Mouse (Mus musculus) thymus, adult 2 months (tissue): ENCODE results near the gene Plgrkt. TPM values are rescaled to one million over a fixed set of nuclear protein-coding genes. Genes with fewer than 3 reads are reported as not detected.

Source experiments
- DNase-seq: peaks from one replicate; pipeline ENCODE4 v3.0.0; 2021
- H3K27ac ChIP-seq: fragments of 200-500 bp; 2 replicates; pipeline ENCODE4 v1.5.1; 2012; ENCODE audit warnings: low read length, control low read depth; ENCODE audit not compliant: control insufficient read depth, insufficient read depth
- H3K27me3 ChIP-seq: fragments of 200-500 bp; 2 replicates; pipeline ENCODE4 v1.6.1; 2012; ENCODE audit warnings: mild to moderate bottlenecking, low read length, moderate library complexity, mixed read lengths; ENCODE audit not compliant: control insufficient read depth, insufficient read depth
- H3K36me3 ChIP-seq: fragments of 200-500 bp; 2 replicates; pipeline ENCODE4 v1.6.1; 2012; ENCODE audit warnings: mild to moderate bottlenecking, low read length, moderate library complexity; ENCODE audit not compliant: control insufficient read depth, insufficient read depth
- H3K4me1 ChIP-seq: fragments of 200-500 bp; replicated peaks from 2 replicates; pipeline ENCODE4 v1.6.1; 2012; ENCODE audit warnings: low read length; ENCODE audit not compliant: control insufficient read depth, insufficient read depth
- H3K4me3 ChIP-seq: fragments of 200-500 bp; 2 replicates; pipeline ENCODE4 v1.5.1; 2012; ENCODE audit warnings: mild to moderate bottlenecking, low read length, control low read depth, moderate library complexity; ENCODE audit not compliant: control insufficient read depth, insufficient read depth
- CTCF ChIP-seq: fragments of 200-500 bp; IDR thresholded peaks from 2 replicates; pipeline ENCODE4 v1.5.1; 2012; ENCODE audit warnings: mild to moderate bottlenecking, control low read depth, low read length, moderate library complexity, borderline replicate concordance; ENCODE audit not compliant: control insufficient read depth, poor library complexity, insufficient read depth; ENCODE audit errors: extremely low read depth
- POLR2A ChIP-seq: fragments of 200-500 bp; IDR thresholded peaks from 2 replicates; pipeline ENCODE4 v1.6.1; 2012; ENCODE audit warnings: mild to moderate bottlenecking, low read length, control low read depth, moderate library complexity; ENCODE audit not compliant: control insufficient read depth, poor library complexity, insufficient read depth; ENCODE audit errors: extremely low read depth
- WGBS: fragments of 180-500 bp; shearing (Covaris S2); methylation state at CpG from one replicate; pipeline ENCODE4 v1.1.7; 2018; 5-methylcytosine and 5-hydroxymethylcytosine counted together
- polyA plus RNA-seq: library from polyadenylated mRNA; depleted of rRNA; stranded (reverse); fragments of >200 nt; gene quantifications from 2 replicates; pipeline ENCODE4 v1.2.3, GENCODE M21; 2012

Gene Plgrkt
- polyA plus RNA-seq, 1 experiment, result 144 TPM

DNA sequence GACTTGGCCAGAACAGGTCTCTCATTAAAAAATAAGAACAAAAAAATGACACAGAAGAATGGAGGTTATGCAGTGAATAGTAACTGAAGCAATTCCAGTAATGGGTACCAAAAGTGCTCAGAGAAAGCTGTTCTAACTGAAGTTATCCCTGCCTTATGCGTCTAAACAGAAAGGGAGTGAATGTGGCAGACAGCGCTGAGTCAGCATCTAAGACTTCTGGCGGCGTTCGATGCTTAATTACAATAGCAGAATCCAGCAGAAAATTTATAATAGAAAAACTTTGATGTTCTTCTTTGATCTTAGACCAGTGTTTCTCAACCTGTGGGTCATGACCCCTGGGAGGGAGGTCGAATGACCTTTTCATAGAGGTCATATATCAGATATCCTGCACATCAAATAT lies 21.6 kb downstream of the Plgrkt start:
- Histone ChIP-seq H3K27me3 (no peaks in the 10 kb centered on the region), H3K27ac (no peak overlapping the region), H3K4me1 (no peaks in the 10 kb centered on the region), H3K36me3 (peaks cover 7% of the 10 kb centered on the region; the same call in 1 of the 2 replicates), H3K4me3 (no peak overlapping the region)
- no peak for DNase-seq
- 93% methylated on average over 6 of the region's 6 CpGs for WGBS
- TF ChIP-seq CTCF (no peak), POLR2A (no peak)

GRCm38 (mm10) chr19:29344868-29345267 lies 22.3 kb downstream of the Plgrkt start:
- peaks cover 2% of the 10 kb centered on the region; the same call in 1 of the 2 replicates for H3K36me3 ChIP-seq
- TF ChIP-seq CTCF, result no peak
- no peak for TF ChIP-seq POLR2A
- H3K4me3 ChIP-seq, result no peak overlapping the region
- DNase-seq, result no peak
- no peak overlapping the region for H3K27ac ChIP-seq
- H3K4me1 ChIP-seq, result no peaks in the 10 kb centered on the region
- no peaks in the 10 kb centered on the region for H3K27me3 ChIP-seq

GRCm38 (mm10) chr19:29342281-29342680 lies 24.9 kb downstream of the Plgrkt start:
- DNase-seq, result no peak
- Histone ChIP-seq H3K4me3 (no peak overlapping the region), H3K4me1 (no peaks in the 10 kb centered on the region), H3K27ac (no peak overlapping the region), H3K36me3 (no peaks in the 10 kb centered on the region), H3K27me3 (no peaks in the 10 kb centered on the region)
- WGBS, result 87% methylated on average over 6 of the region's 6 CpGs
- no peak for TF ChIP-seq CTCF
- TF ChIP-seq POLR2A, result no peak

DNA sequence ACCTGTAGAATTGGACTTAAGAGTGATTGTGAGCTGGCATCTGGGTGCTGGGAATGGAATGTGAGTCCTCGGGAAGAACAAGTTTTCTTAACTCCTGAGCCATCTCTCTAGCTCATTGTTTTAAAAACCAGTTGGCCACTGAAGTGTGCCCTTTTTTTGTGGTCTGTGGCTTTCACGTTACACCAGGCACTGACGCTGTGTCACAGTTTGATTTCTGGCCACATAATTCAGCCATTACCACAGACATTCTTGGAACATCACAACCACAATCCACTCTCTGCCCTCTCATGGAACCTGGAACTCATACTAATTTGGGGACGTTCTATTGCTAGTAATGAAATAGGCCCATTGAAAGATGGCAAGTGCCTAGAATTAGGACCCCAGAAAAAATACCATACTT lies 26.2 kb downstream of the Plgrkt start:
- H3K27ac ChIP-seq, result no peak overlapping the region
- H3K4me3 ChIP-seq, result no peak overlapping the region
- 14% methylated on average over 4 of the region's 4 CpGs for WGBS
- no peak for DNase-seq
- H3K36me3 ChIP-seq, result no peaks in the 10 kb centered on the region
- H3K27me3 ChIP-seq, result no peaks in the 10 kb centered on the region
- no peaks in the 10 kb centered on the region for H3K4me1 ChIP-seq
- TF ChIP-seq CTCF, result no peak
- TF ChIP-seq POLR2A, result no peak

- WGBS, result 99% methylated on average over 2 of the region's 2 CpGs
- Histone ChIP-seq H3K4me3 (no peak overlapping the region), H3K4me1 (no peaks in the 10 kb centered on the region; the same call in 1 of the 2 replicates), H3K27ac (no peak overlapping the region), H3K27me3 (peaks cover 11% of the 10 kb centered on the region; the same call in 1 of the 2 replicates), H3K36me3 (no peaks in the 10 kb centered on the region)
- no peak for DNase-seq
- no peak for TF ChIP-seq CTCF
- TF ChIP-seq POLR2A, result no peak
Measured at GRCm38 (mm10) chr19:29336624-29337023, 30.6 kb downstream of the Plgrkt start.

- TF ChIP-seq POLR2A (no peak), CTCF (no peak)
Measured at GRCm38 (mm10) chr19:29334068-29334745, 33.0 kb downstream of the Plgrkt start, which contains the start of gene Rln1. Rln1 (minus strand) TSS chr19:29334670.

More at GRCm38 (mm10) chr19:29334068-29334745, 33.0 kb downstream of the Plgrkt start, which contains the start of gene Rln1:
- no peaks in the 10 kb centered on the region for H3K36me3 ChIP-seq
- DNase-seq, result no peak
- H3K27me3 ChIP-seq, result peaks cover 11% of the 10 kb centered on the region; the same call in 1 of the 2 replicates
- WGBS, result 25% methylated on average over 23 of the region's 23 CpGs
- H3K4me3 ChIP-seq, result no peak within 1 kb of the TSS
- no peaks in the 10 kb centered on the region; the same call in 1 of the 2 replicates for H3K4me1 ChIP-seq
- no peak within 1 kb of the TSS for H3K27ac ChIP-seq
